Mouse (Mus musculus) mouse trophoblast stem cell (cell line): ENCODE data around the gene Ublcp1.

Experiments used
- in situ Hi-C, 2 experiments: fragments of 300-500 bp; cut with MseI, MboI; formaldehyde crosslinking; loops; 2 replicates in 1 of 2; 3 replicates in 1 of 2; pipeline ENCODE4 v1.15.1; 2025

The Ublcp1 gene

GRCm38 (mm10) chr11:44470432-44471336 is at the start of gene Ublcp1:
Ublcp1 (minus strand) TSS chr11:44470498.
- in situ Hi-C loops: no loop called here

- in situ Hi-C loops: no loop called here
These were observed 49.0 kb upstream of the Ublcp1 start for GRCm38 (mm10) chr11:44519096-44519949.

GRCm38 (mm10) chr11:44518281-44519095 is 48.2 kb upstream of the Ublcp1 start, which contains the start of gene Rnf145:
Rnf145 (plus strand) TSS chr11:44518964.
- in situ Hi-C loops: no loop called here

GRCm38 (mm10) chr11:44517561-44518280 is 47.4 kb upstream of the Ublcp1 start:
- in situ Hi-C loops: no loop called here

GRCm38 (mm10) chr11:44516362-44516761 is 46.1 kb upstream of the Ublcp1 start:
- in situ Hi-C loops: no loop called here

- in situ Hi-C loops: no loop called here
These were observed 44.4 kb upstream of the Ublcp1 start for GRCm38 (mm10) chr11:44514666-44515065.

- in situ Hi-C loops: no loop called here
These were observed 42.7 kb upstream of the Ublcp1 start for GRCm38 (mm10) chr11:44513026-44513422.

- in situ Hi-C loops: no loop called here
These were observed 42.0 kb upstream of the Ublcp1 start for GRCm38 (mm10) chr11:44512044-44513025.

- in situ Hi-C loops: no loop called here
These were observed 40.1 kb upstream of the Ublcp1 start for GRCm38 (mm10) chr11:44510371-44510770.

GRCm38 (mm10) chr11:44509906-44510305 is 39.6 kb upstream of the Ublcp1 start:
- in situ Hi-C loops: no loop called here

- in situ Hi-C loops: no loop called here
These were observed 38.6 kb upstream of the Ublcp1 start for GRCm38 (mm10) chr11:44508876-44509275.

GRCm38 (mm10) chr11:44504761-44505160 is 34.5 kb upstream of the Ublcp1 start:
- in situ Hi-C loops: no loop called here

GRCm38 (mm10) chr11:44504146-44504545 is 33.8 kb upstream of the Ublcp1 start:
- in situ Hi-C loops: no loop called here

GRCm38 (mm10) chr11:44502931-44503330 is 32.6 kb upstream of the Ublcp1 start:
- in situ Hi-C loops: no loop called here

- in situ Hi-C loops: no loop called here
These were observed 31.2 kb upstream of the Ublcp1 start for GRCm38 (mm10) chr11:44501477-44501876.

- in situ Hi-C loops: no loop called here
These were observed 30.7 kb upstream of the Ublcp1 start for GRCm38 (mm10) chr11:44500966-44501365.

GRCm38 (mm10) chr11:44498412-44499272 is 28.3 kb upstream of the Ublcp1 start:
- in situ Hi-C loops: no loop called here

GRCm38 (mm10) chr11:44496217-44496616 is 25.9 kb upstream of the Ublcp1 start:
- in situ Hi-C loops: no loop called here
